Mouse (Mus musculus): ENCODE data around the gene Vmn1r71.
"Not testable (repeated sequence)": the region's sequence is repeated elsewhere in the genome, so short reads cannot be mapped to it uniquely, and the experiment has no call there.

Vmn1r71 gene

GRCm38 (mm10) chr7:10754264-10754663, at the start of gene Vmn1r71:
Vmn1r71 (minus strand) TSS chr7:10754364.
- DNase-seq = no peak

GRCm38 (mm10) chr7:10757551-10757950, 3.4 kb upstream of the Vmn1r71 start:
- DNase-seq = not testable (repeated sequence)
